Mouse (Mus musculus) adrenal gland, postnatal 10 days (tissue): Measurements from ENCODE around the gene Rab30. TPM values are rescaled to one million over a fixed set of nuclear protein-coding genes. Genes with fewer than 3 reads are reported as not detected.
"Not testable (repeated sequence)": the region's sequence is repeated elsewhere in the genome, so short reads cannot be mapped to it uniquely, and the experiment has no call there.

ENCODE experiments used
- DNase-seq: peaks from one replicate; pipeline ENCODE4 v3.0.0; 2021; ENCODE audit warnings: mixed read lengths
- long read RNA-seq, 2 experiments: library from polyadenylated mRNA; stranded (forward); transcript quantifications; one replicate each; pipeline ENCODE4 v2.0.0; 2021
- total RNA-seq, 2 experiments: library from RNA; stranded (reverse); gene quantifications; 2 replicates each; pipeline ENCODE4 v1.2.3; 2021

The Rab30 gene
- 1 to 10 TPM; 7.9 to 10.0 TPM for total RNA-seq
- long read RNA-seq, experiment 1, full-length matches to known transcripts: 11 of 13 reads
- long read RNA-seq, experiment 1, partial matches to known transcripts: 0 of 13 reads
- long read RNA-seq, experiment 1, other reads (novel, unspliced or antisense): 2 of 13 reads
- long read RNA-seq, experiment 2, full-length matches to known transcripts: 2 of 4 reads
- long read RNA-seq, experiment 2, partial matches to known transcripts: 0 of 4 reads
- long read RNA-seq, experiment 2, other reads (novel, unspliced or antisense): 2 of 4 reads

- peak; percentile 92 for DNase-seq
These were observed at the start of gene Rab30 for GRCm38 (mm10) chr7:92741152-92741860. TSS of gene Rab30 (plus strand) at chr7:92741603.

- DNase-seq: no peak
These were observed 45.0 kb upstream of the Rab30 start for GRCm38 (mm10) chr7:92696395-92696794.

DNA sequence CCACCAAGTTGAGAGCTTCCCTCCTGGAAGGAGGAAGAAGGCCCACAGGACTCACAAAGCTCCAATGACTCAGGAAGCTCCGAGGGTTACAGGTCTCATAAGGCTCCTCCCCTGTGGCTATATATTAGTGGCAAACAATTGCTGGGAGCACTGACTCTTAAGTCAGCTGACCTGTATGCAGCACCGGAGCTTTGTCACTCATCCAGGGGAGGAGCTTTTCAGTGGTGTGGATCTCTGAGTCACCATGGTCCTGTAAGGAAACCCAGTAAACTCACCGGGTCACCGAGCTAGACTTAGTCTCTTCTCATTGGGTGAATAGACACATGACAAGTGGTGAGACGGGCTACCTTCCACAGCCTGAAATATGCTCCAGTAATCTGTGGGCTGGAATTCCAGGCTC is 42.6 kb upstream of the Rab30 start:
- DNase-seq: no peak

GRCm38 (mm10) chr7:92703661-92704060 is 37.7 kb upstream of the Rab30 start:
- peak; percentile 33 for DNase-seq

DNA sequence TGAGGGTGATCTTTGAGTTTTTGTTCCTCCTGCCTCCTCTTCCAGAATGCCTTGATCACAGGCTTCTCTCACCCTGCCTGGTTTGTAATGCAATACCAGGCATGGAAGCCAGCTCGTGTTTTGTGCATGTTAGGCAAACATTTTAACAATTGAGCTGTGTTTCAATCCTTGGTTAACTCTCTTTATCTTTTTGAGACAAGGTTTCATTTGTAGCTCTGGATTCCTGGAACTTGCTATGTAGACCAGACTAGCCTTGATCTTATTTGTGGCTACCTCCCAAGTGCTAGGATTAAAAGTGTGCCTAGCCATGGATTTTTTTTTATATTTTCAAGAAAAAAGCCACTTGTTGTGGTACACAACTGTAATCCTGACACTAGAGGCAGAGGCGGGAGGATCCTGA is 35.9 kb upstream of the Rab30 start:
- no peak for DNase-seq

- no peak for DNase-seq
These were observed 34.7 kb upstream of the Rab30 start for GRCm38 (mm10) chr7:92706711-92707110.

- DNase-seq: no peak
These were observed 31.8 kb upstream of the Rab30 start for GRCm38 (mm10) chr7:92709573-92709972.

- no peak for DNase-seq
These were observed 29.8 kb upstream of the Rab30 start for GRCm38 (mm10) chr7:92711593-92711992.

DNA sequence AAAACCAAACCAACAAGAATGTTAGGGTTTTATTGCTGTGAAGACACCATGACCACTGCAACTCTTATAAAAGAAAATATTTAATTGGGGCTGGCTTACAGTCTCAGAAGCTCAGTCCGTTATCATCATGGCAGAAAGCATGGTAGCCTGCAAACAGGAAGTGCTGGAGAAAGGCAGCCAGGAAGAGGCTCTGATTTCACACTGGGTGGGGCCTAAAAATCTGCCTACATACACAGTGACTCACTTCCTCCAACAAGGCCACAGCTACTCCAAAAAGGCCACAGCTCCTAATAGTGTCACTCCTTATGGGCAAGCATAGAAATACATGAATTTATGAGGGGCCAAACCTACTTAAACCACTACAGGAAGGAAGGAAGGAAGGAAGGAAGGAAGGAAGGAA is 26.3 kb upstream of the Rab30 start:
- DNase-seq: no peak

DNA sequence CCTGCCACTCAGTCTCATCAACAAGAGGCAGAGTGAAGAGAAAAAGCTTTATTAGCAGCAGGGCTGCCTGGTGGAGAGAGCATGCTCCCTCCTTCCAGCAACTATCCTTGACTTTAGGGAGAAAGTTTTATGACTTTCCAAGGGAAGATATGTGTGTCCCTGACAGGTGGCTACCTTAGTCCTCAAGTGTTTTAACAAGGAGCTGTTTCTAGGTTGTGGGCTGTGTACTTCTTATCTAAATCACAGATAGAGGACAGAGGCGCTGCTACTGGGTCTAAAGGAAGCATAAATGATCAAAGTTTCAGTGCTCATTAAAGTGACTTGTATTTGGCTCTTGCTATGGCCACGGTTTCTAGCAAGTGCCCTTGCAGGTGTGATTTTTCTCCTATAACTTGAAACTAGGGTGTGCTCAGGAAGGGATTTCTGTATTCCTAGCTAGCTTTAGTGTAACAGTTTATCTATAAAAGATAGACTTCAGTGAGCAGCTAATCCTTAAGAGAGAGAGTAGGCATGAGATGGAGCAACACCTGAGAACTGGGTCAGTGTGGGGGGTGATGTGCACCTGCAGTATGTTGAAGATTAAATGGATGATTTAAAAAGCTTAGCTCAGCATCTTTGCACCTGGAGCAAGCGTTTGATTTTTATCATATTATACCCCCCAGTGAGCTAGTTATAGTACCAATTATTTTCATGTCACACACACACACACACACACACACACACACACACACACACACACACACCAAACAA is 21.1 kb upstream of the Rab30 start:
- DNase-seq: no peak

- DNase-seq: peak; percentile 23
These were observed 17.7 kb upstream of the Rab30 start for GRCm38 (mm10) chr7:92723750-92724149.

DNA sequence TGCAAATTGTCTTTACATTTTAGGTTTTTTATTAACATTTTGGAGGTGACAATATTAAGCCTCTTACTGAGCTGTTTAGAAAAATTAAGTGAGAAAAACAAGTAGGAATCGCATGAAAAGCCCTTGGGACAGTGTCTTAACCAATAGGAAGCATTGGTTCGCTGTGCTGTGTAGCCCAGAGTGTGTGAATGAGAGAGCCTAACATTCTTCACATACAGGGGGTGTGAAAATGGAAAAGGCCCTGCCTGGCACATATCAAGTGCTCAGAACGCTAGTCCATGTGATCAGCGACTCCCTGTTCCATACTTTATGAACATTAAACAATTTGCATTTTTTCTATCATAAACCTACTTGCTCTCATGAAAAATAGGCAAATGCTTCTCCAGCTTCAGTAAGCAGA is 17.1 kb upstream of the Rab30 start:
- no peak for DNase-seq

DNA sequence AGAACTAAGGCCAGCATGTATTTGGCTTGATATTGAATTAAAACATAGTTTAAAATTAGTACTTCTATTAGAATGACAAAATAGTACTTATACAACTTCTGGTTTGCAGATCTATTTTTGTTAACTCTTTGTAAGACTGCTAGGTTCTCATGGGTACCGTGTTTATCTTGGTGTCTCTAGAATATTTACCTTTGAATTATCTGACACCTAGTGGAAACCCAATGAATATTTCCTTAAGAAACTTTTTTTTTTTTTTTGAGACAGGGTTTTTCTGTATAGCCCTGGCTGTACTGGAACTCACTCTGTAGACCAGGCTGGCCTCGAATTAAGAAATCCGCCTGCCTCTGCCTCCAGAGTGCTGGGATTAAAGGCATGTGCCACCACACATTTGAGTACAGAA is 11.8 kb upstream of the Rab30 start:
- DNase-seq: not testable (repeated sequence)

GRCm38 (mm10) chr7:92730465-92730864 is 10.9 kb upstream of the Rab30 start:
- DNase-seq: no peak

GRCm38 (mm10) chr7:92730959-92731358 is 10.4 kb upstream of the Rab30 start:
- DNase-seq: no peak

DNA sequence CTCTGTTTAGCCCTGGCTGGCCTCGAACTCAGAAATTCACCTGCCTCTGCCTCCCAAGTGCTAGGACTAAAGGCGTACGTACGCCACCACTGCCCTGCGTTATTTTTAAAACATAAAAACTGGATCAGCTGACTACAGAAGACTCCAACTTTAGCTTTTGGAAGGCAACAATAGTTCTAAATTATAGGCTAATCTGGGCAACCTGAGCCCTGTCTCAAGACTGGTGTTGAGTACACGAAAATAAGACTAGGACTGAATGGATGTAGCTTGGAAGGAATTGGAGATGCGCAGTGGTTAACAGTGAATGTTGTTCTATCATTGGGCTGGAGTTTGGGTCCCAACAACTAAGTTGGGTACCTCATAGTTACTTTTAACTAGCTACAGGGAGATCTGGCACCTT is 9.3 kb upstream of the Rab30 start:
- no peak for DNase-seq

GRCm38 (mm10) chr7:92737560-92737959 is 3.8 kb upstream of the Rab30 start:
- no peak for DNase-seq

DNA sequence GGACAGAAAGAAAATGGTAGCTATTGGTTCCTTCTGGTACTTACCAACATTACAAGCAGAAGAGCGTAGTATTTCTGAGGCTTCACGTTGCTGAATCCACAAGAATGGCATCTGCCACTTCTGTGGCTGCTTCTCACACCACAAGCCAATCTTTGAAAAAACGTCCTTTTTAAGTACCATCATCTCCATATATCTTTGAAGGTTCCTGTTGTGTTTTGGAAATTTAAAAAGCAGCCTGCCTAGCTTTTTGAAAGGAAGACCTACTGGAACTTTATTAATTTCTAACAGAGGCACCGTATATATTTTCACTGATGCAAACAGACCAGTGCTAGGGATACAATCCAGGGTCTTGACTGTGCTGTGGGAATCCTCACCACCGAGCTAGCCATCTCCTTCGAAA is 1.4 kb upstream of the Rab30 start:
- no peak for DNase-seq

DNA sequence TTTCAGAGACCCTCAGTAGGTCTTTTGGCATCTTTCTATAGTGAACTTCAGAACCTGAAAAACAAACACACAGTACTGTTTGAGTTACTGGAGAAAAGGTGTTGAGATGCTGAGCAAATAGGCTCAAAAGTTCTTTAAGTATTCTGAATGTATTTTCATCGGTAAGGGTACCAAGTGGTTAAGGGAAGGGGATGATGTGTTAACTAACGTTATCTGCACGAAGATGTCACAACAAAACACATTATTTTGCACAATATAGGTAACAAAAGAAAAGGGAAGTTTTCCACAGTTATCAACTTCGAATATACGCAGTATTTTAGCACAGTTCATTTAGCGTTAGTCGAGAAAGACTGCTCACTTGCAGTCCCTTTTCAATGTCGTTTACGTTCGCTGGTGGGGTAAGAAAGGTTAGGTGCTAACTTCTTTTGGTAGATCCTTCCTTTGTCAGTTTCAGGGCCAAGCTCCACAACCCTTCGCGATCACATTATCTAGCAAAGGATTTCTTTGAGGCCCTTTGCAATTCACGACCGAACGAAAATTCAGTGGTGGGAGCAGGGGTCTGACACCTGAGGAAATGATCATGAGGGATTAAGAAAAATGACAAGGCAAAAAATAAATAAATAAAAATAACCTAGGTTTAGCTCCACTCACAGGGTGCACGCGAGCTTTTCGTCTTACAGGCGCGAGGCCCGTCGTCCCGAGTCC is 840 bp upstream of the Rab30 start:
- DNase-seq: no peak

GRCm38 (mm10) chr7:92741861-92742249 is 452 bp downstream of the Rab30 start:
- DNase-seq: peak; percentile 50

GRCm38 (mm10) chr7:92742341-92742741 is 938 bp downstream of the Rab30 start:
- no peak for DNase-seq

GRCm38 (mm10) chr7:92742774-92743173 is 1.4 kb downstream of the Rab30 start:
- no peak for DNase-seq

GRCm38 (mm10) chr7:92743325-92743724 is 1.9 kb downstream of the Rab30 start:
- DNase-seq: no peak
